ENCODE assay signal across 9 mouse cellular contexts in the genomic region with DNA sequence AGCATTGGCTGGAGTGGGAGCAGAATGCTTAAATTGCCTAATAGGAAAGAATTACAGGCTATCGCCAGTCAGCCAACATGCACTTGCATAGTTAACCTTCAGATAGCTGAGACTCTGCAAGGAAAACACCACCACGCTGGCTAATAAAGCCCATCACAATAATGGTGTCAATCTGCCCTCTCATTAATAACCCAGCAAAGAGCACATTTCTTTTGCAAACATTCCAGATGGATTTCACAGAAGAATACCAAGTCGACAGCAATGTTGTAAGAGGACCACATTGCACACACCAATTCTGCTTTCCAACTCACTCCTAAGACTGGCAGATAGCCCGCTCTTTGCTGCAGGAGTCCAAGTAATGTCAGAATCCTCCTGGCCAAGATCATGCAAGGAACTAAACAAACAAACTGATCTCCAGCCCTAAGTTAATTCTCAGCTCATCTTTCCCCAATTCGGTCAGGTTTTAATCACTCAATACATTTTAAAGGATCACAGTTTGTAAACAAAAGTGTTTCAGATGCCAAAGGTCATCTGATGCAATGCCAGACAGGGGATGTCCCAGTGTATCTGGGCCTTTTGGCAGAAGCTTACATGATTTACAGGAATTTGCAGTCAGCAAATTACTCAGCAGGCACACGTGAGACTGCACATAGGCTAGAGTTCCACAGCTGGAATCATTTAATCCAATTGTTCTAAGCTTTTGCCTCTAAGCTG.
A peak's percentile ranks its signal among the peaks of the same experiment; 100 is the strongest.
DNase-seq lines count a peak whose midpoint lies in the region; ATAC-seq and TF ChIP-seq lines count a peak whose summit lies in the region.
"Had no signal": no experiment of that assay in that cellular context is flagged by ENCODE, and none has a peak within 500 bp of the region (broad histone marks: within the 10 kb centered on the region; RNA-seq: fewer than 3 reads in every experiment).

No protein-coding gene starts in this region.

- H3K9ac ChIP-seq in hindbrain, embryonic 12.5 days, result no peak overlapping the region
- H3K9ac ChIP-seq in hindbrain, embryonic 14.5 days, result no peak overlapping the region
- H3K9ac ChIP-seq in liver, embryonic 14.5 days (replicated peaks), result no peak overlapping the region

- no peak overlapping the region for H3K4me2 ChIP-seq in hindbrain, embryonic 12.5 days (replicated peaks)
- no peak overlapping the region for H3K4me2 ChIP-seq in hindbrain, embryonic 14.5 days (replicated peaks)
- no peak overlapping the region for H3K4me2 ChIP-seq in liver, embryonic 14.5 days (ENCODE audit: low read depth)

- DNase-seq in hindbrain, embryonic 10.5 days (ENCODE audit: low spot score), result peak; percentile 4
- peak; percentile 81 for DNase-seq in fat pad, adult 2 months (ENCODE audit: extremely low read depth, low read depth, low spot score)
- DNase-seq in hindbrain, embryonic 14.5 days (ENCODE audit: low spot score), result no peak
- DNase-seq in liver, embryonic 14.5 days (ENCODE audit: low read depth in 3 of 3, low spot score in 3 of 3), result peak; percentile 4 to 13 (median 7)
- peak; percentile 10 for DNase-seq in ovary, adult 18-20 months (ENCODE audit: low spot score)
- no peak for DNase-seq in left cerebral cortex, adult 11 months (ENCODE audit: low spot score)
- no peak for DNase-seq in layer of hippocampus, postnatal 10 days (ENCODE audit: low spot score in 2 of 2)

- no peaks in the 10 kb centered on the region for H3K9me3 ChIP-seq in hindbrain, embryonic 10.5 days
- H3K9me3 ChIP-seq in hindbrain, embryonic 12.5 days (replicated peaks), result no peaks in the 10 kb centered on the region
- no peaks in the 10 kb centered on the region for H3K9me3 ChIP-seq in hindbrain, embryonic 14.5 days (ENCODE audit: control insufficient read depth, low read length)
- H3K9me3 ChIP-seq in liver, embryonic 14.5 days (ENCODE audit: control insufficient read depth, low read length), result no peaks in the 10 kb centered on the region
- H3K9me3 ChIP-seq: G1E had no signal

- TF ChIP-seq CTCF in liver, embryonic 14.5 days (IDR thresholded peaks at IDR 0.05; ENCODE audit: low read depth), result no peak

- 47% methylated on average over 6 of the region's 6 CpGs for WGBS in hindbrain, embryonic 10.5 days
- 46% methylated on average over 6 of the region's 6 CpGs for WGBS in hindbrain, embryonic 12.5 days
- 42% methylated on average over 6 of the region's 6 CpGs for WGBS in hindbrain, embryonic 14.5 days
- 46% methylated on average over 6 of the region's 6 CpGs for WGBS in liver, embryonic 14.5 days (ENCODE audit: insufficient replicate concordance)

- peaks cover 11% of the 10 kb centered on the region for H3K4me1 ChIP-seq in hindbrain, embryonic 10.5 days (replicated peaks)
- peaks cover 6% of the 10 kb centered on the region; the same call in 1 of the 2 replicates for H3K4me1 ChIP-seq in hindbrain, embryonic 12.5 days
- H3K4me1 ChIP-seq in hindbrain, embryonic 14.5 days (replicated peaks; ENCODE audit: control insufficient read depth, insufficient read depth, low read length), result 0 out of 2 replicates have a peak, but pooled peaks cover 3% of the 10 kb centered on the region
- peaks cover 0 to 4% of the 10 kb centered on the region in 2 experiments; a peak in 1 of 4 replicates for H3K4me1 ChIP-seq in liver, embryonic 14.5 days (replicated peaks; ENCODE audit: control insufficient read depth in 2 of 2, insufficient read depth in 2 of 2, low read length in 1 of 2)

- no peak for ATAC-seq in hindbrain, embryonic 12.5 days (ENCODE audit: low FRiP score)
- ATAC-seq in hindbrain, embryonic 14.5 days (ENCODE audit: low FRiP score), result peak; percentile 31; the same call in 1 of the 2 replicates
- no peak for ATAC-seq in liver, embryonic 14.5 days (ENCODE audit: insufficient read depth)

- H3K27me3 ChIP-seq in hindbrain, embryonic 10.5 days (ENCODE audit: insufficient read depth, poor library complexity, severe bottlenecking), result no peaks in the 10 kb centered on the region
- no peaks in the 10 kb centered on the region for H3K27me3 ChIP-seq in hindbrain, embryonic 12.5 days
- H3K27me3 ChIP-seq in hindbrain, embryonic 14.5 days (ENCODE audit: control insufficient read depth, insufficient read depth, low read length), result no peaks in the 10 kb centered on the region
- no peaks in the 10 kb centered on the region for H3K27me3 ChIP-seq in liver, embryonic 14.5 days (ENCODE audit: control insufficient read depth, insufficient read depth, low read length)

- H3K27ac ChIP-seq in hindbrain, embryonic 10.5 days, result peak overlapping the region; percentile 30; the same call in 1 of the 2 replicates
- no peak overlapping the region for H3K27ac ChIP-seq in hindbrain, embryonic 12.5 days
- no peak overlapping the region for H3K27ac ChIP-seq in hindbrain, embryonic 14.5 days
- H3K27ac ChIP-seq in liver, embryonic 14.5 days, result no peak overlapping the region

- TF ChIP-seq EP300 in liver, embryonic 14.5 days (IDR thresholded peaks at IDR 0.05; ENCODE audit: low read depth), result no peak

- H3K4me3 ChIP-seq in hindbrain, embryonic 10.5 days, result no peak overlapping the region
- no peak overlapping the region for H3K4me3 ChIP-seq in hindbrain, embryonic 12.5 days
- H3K4me3 ChIP-seq in hindbrain, embryonic 14.5 days (replicated peaks; ENCODE audit: low read length), result no peak overlapping the region
- H3K4me3 ChIP-seq in liver, embryonic 14.5 days (ENCODE audit: insufficient read depth in 1 of 2, low read depth in 2 of 2, low read length in 2 of 2), result no peak overlapping the region

- no peaks in the 10 kb centered on the region for H3K36me3 ChIP-seq in hindbrain, embryonic 10.5 days
- no peaks in the 10 kb centered on the region for H3K36me3 ChIP-seq in hindbrain, embryonic 12.5 days
- no peaks in the 10 kb centered on the region for H3K36me3 ChIP-seq in hindbrain, embryonic 14.5 days (replicated peaks; ENCODE audit: control insufficient read depth, insufficient read depth)
- H3K36me3 ChIP-seq in liver, embryonic 14.5 days (replicated peaks; ENCODE audit: control insufficient read depth, insufficient read depth, low read depth), result no peaks in the 10 kb centered on the region
- H3K36me3 ChIP-seq: G1E had no signal

Comparison
In these comparisons a context has a peak if more than half of its experiments do, and no peak if none do; other contexts are left out.
1. DNase-seq: peak in hindbrain, embryonic 10.5 days (single experiment), fat pad, adult 2 months (single experiment), liver, embryonic 14.5 days (3 of 3) and ovary, adult 18-20 months (single experiment); none in hindbrain, embryonic 14.5 days (single experiment), left cerebral cortex, adult 11 months (single experiment) and layer of hippocampus, postnatal 10 days (0 of 2).